Mouse (Mus musculus) gastrocnemius, postnatal 25 days (tissue): Measurements from ENCODE around the gene Plxdc2. TPM values are rescaled to one million over a fixed set of nuclear protein-coding genes. Genes with fewer than 3 reads are reported as not detected.

Experiments used
- DNase-seq: peaks from one replicate; pipeline ENCODE4 v3.0.0; 2022
- long read RNA-seq, 2 experiments: library from polyadenylated mRNA; stranded (forward); transcript quantifications; one replicate each; pipeline ENCODE4 v2.0.0; 2021
- total RNA-seq, 2 experiments: library from RNA; stranded (reverse); gene quantifications; 1 replicate in 1 of 2; 2 replicates in 1 of 2; pipeline ENCODE4 v1.2.3; 2021

The Plxdc2 gene
- 10 to 100 TPM; 12.6 to 14.1 TPM for total RNA-seq
- long read RNA-seq, experiment 1, full-length matches to known transcripts, result 1 of 4 reads
- long read RNA-seq, experiment 1, partial matches to known transcripts, result 1 of 4 reads
- long read RNA-seq, experiment 1, other reads (novel, unspliced or antisense), result 2 of 4 reads
- long read RNA-seq, experiment 2, full-length matches to known transcripts, result 8 of 12 reads
- long read RNA-seq, experiment 2, partial matches to known transcripts, result 0 of 12 reads
- long read RNA-seq, experiment 2, other reads (novel, unspliced or antisense), result 4 of 12 reads

DNA sequence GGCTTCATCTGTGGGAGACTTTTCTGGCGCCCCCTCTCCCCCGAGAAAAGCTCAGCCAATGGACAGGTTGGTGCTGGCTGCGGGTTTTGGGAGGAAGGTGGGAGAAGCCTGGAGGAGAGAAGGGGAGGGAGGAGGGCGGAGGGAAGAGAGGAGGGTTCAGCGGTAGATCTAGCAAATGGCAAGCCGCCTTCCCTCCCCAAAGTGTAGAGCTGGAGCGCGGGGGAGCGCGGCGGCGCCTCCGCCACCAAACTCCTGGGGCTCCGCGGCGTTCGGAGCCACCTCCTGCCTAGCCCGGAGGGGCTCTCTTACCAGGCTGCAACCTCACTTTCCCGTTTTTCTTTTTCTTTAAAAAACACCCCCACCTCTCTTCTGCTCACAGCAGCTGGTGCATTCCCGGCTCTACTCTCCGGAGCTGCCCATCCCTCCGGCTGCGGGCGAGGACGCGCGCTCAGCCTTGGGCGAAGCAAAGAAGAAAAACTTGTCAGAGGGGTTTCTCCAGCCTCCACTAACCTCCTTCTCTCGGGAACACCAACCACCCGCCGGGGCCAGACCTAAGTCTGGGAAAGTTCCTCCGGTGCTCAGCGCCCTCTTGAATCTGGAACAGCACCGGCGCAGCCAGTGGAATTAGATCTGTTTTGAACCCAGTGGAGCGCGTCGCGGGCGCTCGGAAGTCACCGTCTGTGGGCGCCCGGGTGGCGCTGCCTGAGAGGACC, at the start of gene Plxdc2:
Gene Plxdc2, plus strand, starts transcription at position 199 of the 713 bp plus-strand sequence.
- DNase-seq, result peak; percentile 77

DNA sequence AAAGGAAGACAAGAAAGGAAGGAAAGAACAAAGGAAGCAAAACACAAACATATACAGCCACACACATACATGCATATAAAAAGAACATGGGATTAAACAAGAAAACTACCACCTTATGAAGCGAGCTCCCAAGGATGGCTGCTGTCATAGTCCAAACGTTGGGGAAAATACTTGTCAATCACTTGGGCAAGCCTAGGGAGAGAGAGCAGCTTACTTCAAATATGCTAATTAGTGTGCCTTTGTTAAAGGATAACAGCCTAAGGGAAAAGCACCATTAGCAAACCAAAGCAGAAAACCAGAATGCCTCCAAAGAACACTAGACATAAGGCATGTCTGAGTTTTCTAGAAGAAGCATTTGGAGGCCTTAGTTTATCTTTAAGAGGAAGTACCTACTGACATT, 45.7 kb upstream of the Plxdc2 start:
- DNase-seq, result no peak

DNA sequence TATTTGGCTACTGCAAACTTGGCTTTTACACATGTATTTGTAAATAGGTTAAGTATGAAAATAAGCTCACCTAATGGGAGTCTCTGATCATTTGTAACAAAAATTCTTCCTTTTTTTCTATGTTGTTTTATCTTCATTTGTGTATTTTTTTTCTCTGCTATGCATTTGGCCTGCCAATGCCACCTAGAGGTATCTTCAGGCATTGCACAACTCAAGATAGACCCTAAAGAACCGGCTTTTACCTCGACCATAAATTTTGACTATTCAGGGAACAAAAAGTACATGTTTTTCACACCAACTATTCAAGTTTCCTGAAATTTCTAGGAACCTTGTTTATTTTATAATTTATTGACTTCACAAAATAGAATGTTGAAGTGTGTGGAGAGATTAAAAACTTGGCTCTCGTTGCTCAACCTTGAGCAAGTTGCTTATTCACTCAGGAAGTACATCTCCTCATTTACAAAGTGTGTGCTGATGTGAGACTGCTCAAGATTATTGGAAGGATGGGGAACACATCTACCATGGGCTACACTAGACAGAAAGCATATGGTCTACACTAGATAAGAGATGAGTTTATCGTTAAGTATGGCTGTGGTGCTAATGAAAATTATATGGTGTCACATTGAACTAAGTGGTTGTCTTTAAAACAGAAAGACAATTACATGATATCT, 43.6 kb upstream of the Plxdc2 start:
- DNase-seq, result no peak

DNA sequence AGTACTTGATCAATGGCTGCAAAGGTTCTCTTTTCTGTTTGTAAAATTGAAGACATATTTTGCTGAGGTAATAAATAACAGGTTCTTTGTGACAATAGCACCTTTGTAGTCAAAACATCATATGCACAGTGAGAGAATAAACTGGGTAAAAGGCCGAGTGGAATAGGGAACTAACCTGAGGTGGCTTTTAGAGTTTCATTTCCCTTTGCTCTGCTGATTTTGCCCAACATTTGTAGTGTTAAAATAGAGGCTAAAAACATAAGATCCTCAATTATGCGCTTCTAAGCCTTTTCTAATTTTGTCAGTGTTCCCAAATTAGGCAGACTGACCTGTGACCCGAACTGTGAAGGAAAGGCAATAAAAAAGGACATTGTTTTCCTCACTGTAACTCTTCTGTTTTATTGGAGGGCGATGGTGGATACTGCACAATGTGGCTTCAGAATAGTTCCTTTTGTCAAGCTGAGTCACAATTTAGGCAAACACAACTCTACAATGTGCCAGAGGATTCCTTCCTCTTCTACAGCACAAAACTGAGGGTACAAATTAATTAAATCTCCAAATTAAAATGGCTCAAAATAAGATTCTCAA, 20.8 kb upstream of the Plxdc2 start:
- no peak for DNase-seq

DNA sequence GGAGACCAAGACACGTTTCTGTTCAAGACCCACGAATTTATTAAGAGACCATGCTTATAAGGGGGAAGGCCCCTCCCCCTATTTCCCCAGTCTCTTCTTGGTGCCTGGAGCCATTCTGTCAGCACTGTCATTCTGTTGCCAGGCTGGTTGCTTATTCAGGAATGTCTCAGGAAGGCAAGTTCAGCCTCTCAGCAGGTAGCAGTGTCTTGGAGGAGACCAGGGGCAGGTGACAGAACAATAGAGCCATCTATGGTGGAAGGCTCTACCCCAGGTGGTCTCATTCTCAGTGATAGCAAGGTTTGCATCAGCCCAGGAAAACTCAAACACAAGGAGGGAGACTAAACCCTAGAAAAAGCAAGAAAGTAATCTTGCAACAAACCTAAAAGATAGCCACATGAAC, 11.5 kb upstream of the Plxdc2 start:
- DNase-seq, result no peak

DNA sequence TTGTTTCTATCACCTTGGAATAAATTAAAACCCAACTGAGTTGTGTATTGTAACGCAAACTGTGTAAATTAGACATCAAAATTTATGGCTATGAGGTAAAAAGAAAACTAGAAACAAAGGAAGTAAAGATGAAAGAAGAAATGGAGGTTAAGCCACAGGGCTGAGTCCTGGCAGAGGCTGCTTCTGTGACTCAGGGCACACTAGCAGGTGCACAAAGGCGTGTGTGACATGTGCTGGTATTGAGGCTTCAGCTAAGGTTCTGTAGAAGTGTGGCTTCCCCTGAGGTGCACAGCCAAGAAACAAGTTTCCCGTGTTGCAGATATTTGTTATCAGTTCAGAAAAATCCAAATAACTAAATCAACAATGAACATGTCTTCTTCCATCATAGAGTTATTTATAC, 5.0 kb upstream of the Plxdc2 start:
- DNase-seq, result no peak

DNA sequence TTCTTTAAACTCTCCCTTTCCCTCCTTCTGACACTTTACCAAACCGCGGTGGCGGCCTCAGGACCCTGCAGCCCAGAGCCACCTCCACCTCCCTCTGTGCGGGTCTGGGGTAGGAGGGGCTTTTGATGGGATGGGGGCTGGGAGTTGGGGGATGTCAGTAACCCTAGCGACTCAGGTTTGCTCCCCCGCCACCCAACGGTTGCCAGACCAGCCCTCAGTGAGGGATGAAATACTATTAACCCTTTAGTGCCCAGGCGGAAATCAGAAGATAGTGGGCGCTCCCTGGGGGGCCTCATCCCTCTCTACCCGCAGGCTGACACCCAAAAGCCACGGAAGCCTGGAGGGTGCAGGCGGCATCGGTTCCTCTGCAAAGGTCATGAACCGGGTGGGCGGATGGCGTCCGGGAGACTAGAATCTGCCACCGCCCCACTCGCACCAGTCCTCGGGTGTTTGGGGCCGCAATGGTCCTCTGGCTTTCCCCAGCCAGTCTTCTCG, 446 bp upstream of the Plxdc2 start:
- no peak for DNase-seq

DNA sequence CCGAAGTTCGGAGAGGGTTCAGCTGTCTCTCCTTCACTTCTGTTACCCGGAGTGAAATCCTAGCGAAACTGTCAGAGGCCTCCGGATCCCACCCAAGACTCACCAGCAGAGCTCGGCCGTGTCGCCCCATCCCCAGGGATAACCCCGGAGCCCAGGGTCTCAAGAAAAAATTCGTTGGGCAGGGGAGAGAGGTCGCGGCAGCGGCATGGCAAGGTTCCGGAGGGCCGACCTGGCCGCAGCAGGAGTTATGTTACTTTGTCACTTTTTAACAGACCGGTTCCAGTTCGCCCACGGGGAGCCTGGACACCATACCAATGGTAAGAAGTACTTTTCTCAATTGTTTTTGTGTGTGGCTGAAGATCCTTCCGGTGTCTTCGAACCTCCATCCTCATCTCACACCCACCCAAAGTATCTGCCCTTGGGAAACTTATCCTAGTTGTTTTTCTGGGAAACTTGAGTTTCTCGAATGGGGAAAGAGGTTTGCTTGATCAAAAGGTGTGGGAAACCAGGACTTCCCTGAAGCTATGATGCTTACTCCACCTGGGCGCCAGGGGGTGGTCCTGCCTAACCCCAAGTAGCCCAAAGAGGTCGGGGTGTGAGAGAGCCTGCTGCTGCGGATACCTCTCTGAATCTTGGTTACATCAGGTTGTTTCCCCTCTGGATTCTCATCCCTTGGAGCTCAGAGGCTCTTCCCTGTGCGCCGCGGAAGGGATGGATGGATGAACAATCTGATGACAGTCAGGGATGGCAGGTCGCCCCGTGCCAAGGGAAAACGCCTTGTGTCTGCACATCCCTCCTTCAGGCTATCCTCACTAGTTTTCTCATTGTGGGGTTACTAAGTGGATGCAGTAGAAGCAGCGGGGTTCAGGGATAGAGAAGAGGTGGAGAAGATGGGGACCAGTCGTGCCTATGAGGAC, 1.1 kb downstream of the Plxdc2 start:
- peak; percentile 18 for DNase-seq

DNA sequence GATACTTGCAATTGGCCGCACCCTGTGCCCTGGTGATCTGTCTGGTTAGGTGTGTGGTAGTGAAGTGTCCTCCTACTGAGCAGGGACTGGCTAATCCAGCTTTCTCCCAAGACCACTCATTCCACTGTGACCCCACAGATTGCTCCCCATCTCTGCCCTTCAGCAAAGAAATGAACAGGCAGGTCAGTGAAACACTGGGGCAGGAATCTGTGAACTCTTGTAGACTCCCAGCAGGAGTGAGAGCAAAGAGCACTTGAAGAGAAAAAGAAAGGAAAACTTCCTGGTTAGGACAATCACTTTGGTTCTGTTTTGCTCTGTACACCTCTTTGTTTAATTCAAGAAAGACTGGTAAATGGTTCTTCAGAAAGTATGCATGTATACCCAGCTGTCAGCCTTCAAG, 1.8 kb downstream of the Plxdc2 start:
- no peak for DNase-seq

DNA sequence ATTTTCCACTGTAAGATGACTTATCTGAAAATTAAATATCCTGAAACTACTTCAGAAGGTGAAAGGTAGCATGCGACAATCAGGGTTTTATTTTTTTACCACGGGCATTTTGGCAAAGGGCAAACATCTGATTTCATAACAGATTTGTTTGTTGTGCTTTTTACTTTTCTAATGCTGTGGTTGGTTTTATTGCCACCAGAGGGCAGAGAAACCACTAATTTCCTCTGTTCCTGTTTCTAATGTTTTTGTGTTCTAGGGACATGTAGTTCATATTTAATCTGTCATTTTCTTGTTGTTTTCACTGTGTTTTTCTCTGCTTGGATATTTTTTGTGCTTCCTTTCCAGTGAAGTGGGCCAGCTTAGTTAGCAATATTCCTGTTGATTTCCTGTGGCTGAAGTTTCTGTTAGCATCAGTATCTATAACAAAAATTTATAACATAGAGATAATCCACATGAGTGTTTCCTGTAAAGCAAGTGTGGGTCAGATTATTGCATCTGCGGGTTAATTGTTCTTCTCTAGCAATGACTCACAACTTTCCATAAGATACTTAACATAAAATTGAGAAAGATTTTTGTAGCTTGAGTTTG, 3.3 kb downstream of the Plxdc2 start:
- DNase-seq, result no peak

DNA sequence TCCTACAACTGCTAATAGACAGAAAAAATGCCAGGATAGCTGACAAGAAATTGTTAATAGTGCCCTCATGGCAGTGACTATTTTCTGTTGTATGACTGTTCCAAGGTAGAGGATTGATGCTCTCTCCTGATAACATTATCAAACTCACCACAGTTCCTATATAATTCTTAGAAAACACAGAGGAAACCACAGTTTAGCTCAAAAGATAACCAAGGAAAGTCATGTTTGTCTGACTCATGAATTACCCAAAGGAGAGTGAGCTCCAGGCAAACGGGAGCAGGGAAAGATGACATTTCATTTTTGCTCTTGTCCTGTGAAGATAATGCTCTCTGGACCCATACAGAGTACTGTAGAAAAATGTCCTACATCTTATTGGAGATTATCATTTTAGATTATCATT, 8.6 kb downstream of the Plxdc2 start:
- no peak for DNase-seq

DNA sequence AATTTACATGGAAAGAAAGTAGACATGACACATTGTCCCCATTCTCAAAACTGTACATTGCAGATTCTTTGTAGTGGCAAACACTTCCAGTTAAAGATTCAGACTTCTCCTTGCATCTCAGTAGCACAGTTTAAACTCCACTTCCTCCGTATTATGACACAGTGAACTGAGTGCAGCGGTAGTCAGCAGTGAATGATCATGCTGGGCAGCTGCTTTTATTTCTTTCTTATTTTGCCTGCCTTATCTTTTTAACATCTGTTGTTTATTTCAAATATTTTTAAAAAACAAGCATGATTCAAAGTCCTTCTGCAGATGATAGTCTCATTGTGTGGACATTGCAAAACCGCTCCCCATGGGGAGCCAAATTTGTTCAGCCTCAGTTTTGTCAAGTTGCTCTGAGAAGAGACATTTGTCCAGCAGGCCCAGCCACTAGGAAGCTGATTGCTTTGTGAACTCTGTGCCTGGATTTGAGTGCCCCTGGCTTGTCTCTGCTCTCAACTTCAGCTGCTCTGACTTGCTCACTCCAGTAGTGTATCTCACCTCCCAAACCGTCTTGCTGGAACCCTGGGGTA, 9.8 kb downstream of the Plxdc2 start:
- DNase-seq, result peak; percentile 51

DNA sequence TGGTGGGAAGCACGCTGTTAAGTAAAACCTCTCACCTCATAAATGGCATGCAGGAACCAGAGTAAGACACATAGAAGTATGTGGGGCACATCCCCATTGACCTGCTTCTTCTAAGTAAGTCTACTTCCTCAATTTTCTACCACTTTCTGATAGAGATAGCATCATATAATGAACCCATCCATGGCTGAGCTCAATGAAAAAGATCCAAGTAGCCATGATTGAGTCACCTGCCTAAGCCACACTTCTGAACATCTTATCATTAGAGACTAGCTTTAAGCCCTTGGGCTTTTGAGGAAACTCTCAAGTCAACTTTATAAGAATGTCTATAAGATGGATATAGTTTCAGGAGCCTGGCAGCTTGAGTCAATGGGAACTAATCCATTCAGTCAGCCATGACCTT, 14.3 kb downstream of the Plxdc2 start:
- DNase-seq, result no peak

DNA sequence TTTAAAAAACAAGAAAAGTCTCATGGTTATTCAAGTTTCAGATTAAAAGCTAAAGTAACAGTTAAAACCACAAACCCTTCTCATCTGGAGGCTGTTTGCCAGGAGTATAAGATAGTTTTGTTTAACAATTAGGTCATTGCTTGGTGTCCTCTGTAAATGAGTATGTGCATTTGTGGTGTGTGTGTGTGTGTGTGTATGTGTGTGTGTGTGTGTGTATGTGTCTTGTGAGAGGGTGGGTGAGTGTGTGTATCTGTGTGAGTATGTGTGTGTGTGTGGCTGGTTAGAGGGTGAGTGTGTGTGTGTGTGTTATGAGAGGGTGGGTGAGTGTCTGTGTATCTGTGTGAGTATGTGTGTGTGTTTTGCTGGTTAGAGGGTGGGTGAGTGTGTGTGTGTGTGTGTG, 18.2 kb downstream of the Plxdc2 start:
- DNase-seq, result no peak

DNA sequence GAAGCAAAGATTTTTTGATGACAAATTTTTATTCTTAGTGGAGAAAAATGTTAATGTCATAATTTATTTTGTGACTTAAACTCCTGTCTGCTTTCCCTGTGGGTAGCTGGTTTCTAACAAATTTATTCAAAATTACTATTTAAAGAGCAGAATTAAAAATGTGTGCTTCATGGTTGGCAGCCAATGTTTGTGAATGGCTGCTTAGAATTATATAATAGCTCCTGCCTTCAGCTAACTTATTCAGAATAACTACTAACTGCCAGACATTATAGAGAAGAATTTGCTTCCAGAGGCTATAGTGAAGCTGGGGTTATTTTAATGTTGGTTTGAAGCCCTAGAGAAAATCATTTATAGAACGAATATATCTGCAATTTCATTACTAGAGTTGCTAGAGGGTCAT, 30.1 kb downstream of the Plxdc2 start:
- DNase-seq, result no peak

DNA sequence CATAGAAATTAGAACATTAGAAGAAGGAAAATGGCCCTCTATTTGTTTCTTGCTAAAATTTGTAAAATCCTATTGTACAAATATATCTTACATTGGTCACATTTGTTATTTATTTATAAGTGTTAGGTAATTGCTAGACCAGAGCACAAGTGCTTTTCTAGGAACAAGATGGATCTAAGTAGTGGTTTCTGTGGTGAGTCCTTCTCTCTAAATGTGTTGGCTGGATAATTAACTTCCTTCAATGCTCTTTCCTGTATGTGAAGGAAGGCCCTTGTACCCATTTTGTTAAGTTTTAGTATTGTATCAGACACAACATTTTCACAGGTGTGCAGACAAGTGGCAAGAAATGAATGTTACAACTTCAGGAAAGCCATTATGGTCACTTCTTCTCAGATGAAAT, 30.6 kb downstream of the Plxdc2 start:
- DNase-seq, result no peak

DNA sequence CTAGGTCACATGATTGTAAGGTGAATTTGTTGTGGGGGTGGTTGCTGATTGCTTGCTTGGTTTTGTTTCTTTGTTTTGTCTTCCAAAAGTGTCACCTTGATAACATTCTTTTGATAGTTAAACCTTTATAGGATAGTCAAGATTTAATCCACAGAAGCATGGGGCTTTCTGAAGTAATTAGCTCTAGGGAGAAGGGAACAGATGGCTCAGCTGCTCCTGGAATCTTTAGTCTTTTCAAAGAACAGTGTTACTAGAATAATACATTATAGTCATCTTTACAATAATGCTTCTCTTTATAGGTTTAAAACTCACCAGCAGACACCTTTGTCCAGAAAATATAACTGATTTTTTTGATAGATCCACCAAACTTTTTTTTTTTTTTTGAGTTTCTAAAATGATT, 31.7 kb downstream of the Plxdc2 start:
- DNase-seq, result no peak

DNA sequence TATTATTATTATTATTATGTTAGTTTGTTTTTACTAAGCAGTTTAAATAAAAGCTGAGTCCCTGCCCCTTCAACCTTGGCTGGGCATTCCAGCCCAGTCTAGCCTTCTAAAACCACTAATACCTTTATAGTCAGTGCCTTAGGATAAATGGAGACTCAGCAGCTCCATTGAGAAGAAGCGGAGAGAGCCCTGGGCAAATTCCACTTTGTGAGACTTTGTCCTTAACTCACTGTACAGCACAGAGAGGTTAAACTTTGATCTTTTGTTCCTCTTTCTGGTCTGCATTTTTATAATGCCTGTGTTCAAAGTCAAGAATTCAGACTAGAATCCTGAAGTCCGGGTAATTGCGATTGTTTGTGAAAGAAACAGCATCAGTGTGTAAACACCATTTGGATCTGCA, 41.4 kb downstream of the Plxdc2 start:
- no peak for DNase-seq

DNA sequence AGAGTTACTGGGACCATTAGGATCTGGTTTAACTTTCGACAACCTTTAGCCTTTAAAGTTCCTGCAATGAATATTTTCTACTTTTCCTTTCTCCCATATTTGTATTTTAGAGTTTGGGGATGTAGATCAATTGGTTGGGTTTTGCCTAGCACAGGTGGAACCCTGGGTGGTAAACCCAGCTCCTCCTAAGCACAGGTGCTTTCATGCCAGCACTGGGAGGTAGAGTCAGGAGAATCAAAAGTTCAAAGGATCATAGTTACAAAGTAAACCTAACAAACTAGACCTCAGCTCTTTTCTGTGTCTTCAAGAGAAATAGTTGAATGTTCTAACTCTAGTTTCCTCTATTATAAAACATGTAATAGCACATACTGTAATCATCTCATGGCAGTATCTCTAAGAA, 41.9 kb downstream of the Plxdc2 start:
- DNase-seq, result no peak

DNA sequence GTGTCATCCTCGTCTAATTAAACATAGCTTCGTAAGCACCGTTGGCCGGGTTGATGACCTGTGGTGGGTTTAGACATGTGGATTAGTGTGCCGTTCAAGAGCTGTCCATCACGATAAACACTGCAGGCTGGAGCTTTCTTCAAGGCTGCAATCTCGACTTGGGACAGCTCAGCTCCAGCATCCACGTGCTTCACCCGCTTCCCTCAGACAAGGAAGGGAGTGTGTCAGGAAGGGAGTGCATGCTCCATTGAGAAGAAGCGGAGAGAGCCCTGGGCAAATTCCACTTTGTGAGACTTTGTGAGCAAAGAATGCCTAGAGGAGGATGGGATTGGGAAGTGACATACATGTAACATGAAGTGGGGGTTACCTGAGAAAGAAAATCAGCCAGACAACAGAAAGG, 42.8 kb downstream of the Plxdc2 start:
- no peak for DNase-seq

DNA sequence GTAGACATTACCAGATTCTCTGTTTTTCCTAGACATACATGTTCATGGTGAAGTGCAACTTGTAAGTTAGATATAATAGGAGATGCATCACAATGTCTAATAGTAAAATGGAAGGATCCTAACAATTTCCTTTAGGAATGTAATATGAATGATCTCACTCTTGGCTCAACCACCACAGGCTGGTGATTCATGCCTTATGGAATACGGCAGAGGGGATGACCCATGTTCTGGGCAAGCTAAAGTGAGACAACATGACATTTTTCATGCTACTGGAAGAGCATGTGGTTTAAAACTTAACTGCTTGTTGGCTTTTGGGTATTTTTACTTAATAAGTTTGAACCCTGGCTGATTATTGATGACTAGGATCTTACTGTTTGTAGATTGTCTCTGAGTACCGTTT, 50.4 kb downstream of the Plxdc2 start:
- DNase-seq, result no peak
